Mouse (Mus musculus): ENCODE data around the gene Rbm8a.

- no peak for TF ChIP-seq EP300 (IDR thresholded peaks at IDR 0.05; ENCODE audit: insufficient read depth, low read depth, low read length)
- TF ChIP-seq POLR2A (IDR thresholded peaks at IDR 0.05; ENCODE audit: insufficient read depth, low read depth, low read length) = no peak
- no peak for TF ChIP-seq CTCF (IDR thresholded peaks at IDR 0.05)
Measured at GRCm38 (mm10) chr3:96678456-96678855, 48.7 kb downstream of the Rbm8a start.

Data from heart, adult 2 months (tissue).